Mouse (Mus musculus) urinary bladder, postnatal 14 days (tissue): Measurements from ENCODE around the gene Btf3.

Source experiments
- DNase-seq: peaks from one replicate; pipeline ENCODE4 v3.0.0; 2021; ENCODE audit warnings: low spot score

Gene Btf3

DNA sequence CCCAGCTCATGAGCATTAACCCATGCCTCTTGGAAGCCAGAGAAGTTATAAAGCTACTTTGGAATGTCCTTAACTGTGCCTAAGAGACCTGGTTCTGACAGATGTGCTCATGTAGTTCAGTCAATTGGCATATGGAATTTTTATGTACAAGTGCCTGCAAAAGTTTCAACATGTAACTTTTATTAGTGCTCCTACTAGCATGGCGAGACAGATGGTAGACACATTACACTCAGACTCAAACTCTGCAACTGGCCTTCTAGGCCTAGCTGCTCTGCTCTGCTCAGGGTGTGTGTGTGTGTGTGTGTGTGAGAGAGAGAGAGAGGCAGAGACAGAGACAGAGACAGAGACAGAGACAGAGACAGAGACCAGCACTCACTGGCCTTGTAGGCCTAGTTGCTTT lies 19.4 kb upstream of the Btf3 start:
- no peak for DNase-seq

DNA sequence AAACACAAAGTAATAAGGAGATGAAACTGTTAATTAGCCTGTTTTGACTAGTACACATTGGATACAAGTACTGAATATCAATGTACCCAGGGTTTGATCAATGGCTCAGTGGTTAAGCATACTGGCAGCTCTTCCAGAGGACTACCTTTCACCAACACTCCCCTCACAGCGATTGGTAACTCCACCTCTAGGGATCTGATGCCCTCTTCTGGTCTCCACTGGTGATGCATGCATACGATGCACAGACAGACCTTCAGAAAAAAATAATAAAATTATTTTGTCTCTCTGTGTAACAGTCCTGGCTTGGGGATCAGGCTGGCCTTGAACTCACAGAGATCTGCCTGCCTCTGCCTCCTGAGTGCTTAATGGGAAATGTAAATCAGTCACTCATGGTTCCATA lies 15.3 kb upstream of the Btf3 start:
- DNase-seq, result peak; percentile 36

GRCm38 (mm10) chr13:98325034-98325433 lies 8.2 kb upstream of the Btf3 start:
- DNase-seq, result no peak

DNA sequence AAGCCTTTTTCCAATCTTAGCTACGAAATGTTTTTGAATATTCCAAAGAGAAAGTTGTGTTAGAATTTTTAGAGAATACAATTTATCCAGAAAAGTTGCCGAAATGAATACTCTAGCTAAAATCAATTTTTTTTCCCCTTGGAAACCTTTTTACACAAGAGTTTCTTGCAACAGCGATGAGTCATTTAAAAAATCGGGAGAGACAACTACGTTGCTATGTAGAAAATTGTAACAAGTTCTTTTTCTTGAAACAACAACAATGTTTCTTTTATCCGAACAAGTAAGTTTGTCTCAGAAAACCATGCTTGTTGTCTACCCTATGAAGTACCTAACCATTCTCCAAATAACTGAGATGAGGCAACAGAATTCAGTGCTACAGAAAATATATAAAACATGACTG lies 1.1 kb upstream of the Btf3 start:
- no peak for DNase-seq

DNA sequence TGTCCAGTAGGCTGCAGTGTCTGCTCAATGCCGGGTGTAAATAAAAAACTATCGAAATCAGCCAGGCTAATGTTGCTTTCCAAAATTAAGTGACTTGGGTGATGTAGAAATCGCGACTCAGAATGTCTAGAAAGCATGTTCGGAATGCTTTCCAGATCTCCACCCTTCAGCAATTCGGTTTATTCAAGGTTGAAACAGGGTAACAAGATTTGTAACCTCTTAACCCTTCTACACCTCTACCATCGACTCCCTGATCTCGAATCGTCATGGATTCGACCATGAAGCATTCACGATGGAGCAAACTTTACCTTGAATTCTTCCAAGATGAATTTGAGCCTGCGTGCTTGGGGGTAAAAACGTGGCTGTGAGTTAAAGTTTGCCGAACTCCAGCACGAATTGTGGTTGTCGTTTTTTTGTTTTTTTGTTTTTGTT lies 456 bp upstream of the Btf3 start:
- no peak for DNase-seq

- DNase-seq, result no peak
Observed at GRCm38 (mm10) chr13:98316140-98316479, 696 bp downstream of the Btf3 start.

GRCm38 (mm10) chr13:98315124-98315523 lies 1.7 kb downstream of the Btf3 start:
- DNase-seq, result no peak

GRCm38 (mm10) chr13:98313631-98314030 lies 3.2 kb downstream of the Btf3 start:
- no peak for DNase-seq

GRCm38 (mm10) chr13:98311597-98311996 lies 5.2 kb downstream of the Btf3 start:
- DNase-seq, result no peak

- DNase-seq, result no peak
Observed at GRCm38 (mm10) chr13:98308724-98309123, 8.1 kb downstream of the Btf3 start.

DNA sequence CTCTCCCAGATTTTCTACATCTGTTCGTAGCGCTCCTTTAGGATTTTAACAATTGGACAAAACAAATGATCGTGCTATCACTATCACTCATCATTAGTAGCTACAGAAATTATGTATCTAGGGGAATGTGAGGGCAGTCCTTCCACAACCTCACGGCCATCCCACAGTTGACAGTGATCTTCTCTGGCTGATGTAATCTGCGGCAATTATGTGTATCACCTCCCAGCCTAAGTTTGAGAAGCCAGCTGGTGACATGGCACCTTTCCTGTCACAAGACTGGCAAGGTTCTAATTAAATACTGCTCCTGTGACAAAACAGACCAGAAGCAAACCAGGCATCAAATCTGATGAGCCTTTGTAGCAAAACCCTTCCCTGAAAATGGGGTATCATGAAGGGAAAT lies 8.8 kb downstream of the Btf3 start:
- DNase-seq, result no peak

GRCm38 (mm10) chr13:98306852-98307475 lies 9.8 kb downstream of the Btf3 start:
- DNase-seq, result no peak

DNA sequence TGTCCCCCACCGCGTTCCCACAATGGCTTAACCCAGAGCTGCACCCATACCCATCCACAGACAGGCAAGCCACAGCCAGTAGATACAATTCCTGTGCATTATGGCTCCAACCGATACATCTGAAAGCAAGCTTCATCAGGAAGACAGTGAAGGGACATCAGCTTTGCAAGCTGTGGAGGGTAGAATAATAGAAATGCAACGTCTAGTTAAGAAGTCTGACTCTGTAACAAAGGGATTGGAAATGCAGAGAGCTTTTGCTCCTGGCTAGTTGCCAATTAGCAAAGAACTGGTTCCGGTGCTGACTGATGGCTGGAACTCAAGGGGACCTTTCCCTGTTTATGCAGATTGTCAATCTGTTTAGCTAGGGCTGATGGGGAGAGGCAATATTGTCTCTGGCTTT lies 10.4 kb downstream of the Btf3 start:
- DNase-seq, result no peak

DNA sequence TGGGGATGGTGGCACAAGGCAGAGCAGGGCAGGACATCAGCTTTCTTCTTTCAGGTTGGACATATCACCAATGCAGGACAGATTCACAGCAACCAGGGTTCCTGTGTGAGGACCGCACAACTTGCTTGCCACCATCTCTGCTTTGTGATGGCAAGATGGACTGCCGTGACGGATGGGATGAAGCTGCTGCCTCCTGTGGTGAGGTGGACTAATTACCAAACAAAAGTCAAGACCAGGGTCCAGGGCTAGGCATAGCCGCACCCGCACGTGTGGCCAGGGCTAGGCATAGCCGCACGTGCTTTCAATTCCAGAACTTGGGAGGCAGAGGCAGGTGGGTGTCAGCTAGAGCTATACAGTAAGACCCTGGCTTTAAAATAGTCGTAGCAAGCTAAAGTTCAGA lies 11.5 kb downstream of the Btf3 start:
- no peak for DNase-seq

DNA sequence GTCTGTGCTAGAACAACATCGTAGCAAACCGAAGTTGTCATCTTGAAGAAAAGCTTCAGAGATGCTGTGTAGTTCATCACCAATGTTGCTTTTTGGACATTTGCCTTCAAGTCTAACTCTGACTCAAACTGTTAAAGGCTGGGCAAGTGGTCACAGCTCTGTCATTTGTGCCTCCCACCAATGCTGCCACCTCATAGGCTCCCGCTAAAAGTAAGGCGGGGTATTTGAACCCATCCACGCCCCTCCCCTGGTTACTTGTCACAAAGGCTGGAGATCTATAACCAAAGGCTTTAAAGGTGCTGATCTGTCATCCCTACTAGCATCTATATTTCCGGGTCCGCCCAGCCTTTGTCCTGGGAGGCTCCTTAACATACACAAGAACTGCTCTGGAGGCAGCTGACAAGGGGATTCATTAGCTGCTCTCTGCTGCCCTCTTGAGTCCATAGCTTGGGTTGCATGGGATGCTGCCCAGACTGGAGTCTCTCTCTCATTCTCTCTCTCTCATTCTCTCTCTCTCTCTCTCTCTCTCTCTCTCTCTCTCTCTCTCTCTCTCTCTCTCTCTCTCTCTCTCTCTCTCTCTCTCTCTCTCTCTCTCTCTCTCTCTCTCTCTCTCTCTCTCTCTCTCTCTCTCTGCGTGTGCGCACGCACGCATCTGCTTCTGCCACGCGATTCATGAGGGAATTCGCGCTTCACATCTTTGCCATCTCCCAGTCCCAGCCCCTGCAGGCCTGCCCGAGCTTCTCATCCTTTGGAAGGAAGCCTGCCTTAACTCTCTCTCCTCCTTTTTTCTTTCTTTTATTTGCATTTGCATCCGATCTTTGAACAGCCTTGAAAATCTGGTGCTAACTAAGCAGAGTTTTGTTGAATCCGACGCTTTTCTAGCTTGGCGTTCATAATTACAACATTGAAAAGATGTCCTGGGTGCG lies 17.7 kb downstream of the Btf3 start:
- peak; percentile 79 for DNase-seq

DNA sequence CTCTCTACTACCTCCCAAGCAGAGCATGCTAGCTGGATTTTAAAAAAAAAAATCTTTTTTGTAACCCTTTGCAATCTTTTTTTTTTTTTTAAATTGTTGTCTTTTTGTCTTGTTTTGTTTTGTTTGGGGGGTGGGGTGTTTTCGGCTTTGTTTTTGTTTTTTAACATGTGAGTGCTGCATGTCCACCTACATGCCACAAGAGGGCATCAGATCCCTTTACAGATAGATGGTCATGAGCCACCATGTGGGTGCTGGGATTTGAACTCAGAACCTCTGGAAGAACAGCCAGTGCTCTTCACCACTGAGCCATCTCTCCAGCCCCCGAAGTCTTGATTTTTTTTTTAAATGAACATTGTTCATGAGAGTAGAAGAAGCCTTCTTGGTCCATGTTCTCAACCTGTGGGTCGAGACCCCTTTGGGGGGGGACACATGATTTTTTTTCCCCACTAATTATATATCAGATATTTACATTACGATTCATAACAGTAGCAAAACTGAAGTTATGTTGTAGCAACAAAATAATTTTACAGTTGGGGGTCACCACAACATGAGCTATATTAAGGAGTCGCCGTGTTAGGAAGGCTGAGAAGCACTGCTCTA lies 18.8 kb downstream of the Btf3 start:
- DNase-seq, result no peak

DNA sequence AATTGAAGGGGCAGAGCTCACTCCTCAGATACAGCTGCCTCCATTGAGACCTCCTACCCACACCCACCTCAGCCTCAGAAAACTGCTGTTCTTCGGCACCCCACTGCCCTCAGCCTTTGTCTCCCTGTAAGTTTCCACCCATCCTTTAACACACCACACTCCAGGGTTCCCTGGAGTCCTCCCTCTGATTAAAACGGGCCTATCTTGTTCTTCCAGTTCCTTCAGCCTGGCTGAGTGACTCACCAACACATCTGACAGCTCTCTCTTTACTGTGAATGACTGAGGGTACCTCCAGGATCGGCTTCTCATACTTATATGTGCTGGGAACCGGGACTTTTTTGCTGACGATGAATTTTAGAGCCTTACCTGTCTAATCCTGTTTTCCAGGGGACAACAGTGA lies 20.7 kb downstream of the Btf3 start:
- DNase-seq, result peak; percentile 58

GRCm38 (mm10) chr13:98291712-98292111 lies 25.1 kb downstream of the Btf3 start:
- no peak for DNase-seq

- DNase-seq, result no peak
Observed at GRCm38 (mm10) chr13:98290719-98291118, 26.1 kb downstream of the Btf3 start.

DNA sequence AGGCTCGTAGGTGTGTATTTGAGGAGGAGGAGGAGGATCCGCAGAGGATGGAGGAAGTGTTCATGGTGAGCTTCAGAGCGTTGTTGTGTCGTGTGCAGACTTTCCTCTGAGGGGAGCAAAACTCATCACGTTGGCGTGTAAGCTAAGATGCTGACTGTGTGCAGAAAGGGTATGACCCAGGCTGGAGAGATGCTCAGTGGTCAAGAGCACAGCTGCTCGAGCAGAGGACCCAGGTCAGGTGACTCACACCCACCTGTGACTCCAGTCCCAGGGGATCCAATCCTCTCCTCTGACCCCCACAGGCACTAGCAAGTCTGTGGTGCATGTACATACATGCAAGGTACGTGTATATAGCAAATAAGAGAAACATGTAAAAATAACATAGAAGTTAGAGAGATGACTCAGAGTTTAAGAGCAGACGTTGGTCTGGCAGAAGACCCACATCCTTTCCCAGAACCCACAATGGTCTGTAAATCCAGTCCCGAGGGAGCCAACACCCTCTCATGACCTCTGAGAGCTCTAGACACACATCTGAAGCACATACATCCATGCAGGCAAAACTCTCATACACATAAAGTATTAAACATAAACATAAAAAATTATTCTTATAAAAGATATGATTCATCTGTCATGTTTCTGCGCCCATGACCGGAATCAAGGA lies 35.7 kb downstream of the Btf3 start:
- no peak for DNase-seq

- no peak for DNase-seq
Observed at GRCm38 (mm10) chr13:98279686-98280085, 37.1 kb downstream of the Btf3 start, which contains the start of gene Gm21976. Gene Gm21976, plus strand, starts transcription at chr13:98279887.

DNA sequence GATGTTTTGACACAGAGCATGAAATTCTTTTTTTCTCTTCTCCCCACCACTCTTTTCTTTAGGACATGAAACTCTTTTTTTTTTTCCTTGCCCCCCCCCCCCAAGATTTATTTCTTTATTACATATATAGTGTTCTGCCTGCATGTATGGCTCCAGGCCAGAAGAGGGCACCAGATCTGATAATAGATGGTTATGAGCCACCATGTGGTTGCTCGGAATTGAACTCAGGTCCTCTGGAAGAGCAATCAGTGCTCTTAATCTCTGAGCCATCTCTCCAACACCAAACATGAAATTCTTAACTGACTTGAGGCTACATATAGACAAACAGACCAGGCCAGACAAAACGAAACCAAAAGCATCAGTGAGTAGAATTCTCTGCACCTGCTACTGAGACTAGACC lies 39.3 kb downstream of the Btf3 start:
- no peak for DNase-seq

DNA sequence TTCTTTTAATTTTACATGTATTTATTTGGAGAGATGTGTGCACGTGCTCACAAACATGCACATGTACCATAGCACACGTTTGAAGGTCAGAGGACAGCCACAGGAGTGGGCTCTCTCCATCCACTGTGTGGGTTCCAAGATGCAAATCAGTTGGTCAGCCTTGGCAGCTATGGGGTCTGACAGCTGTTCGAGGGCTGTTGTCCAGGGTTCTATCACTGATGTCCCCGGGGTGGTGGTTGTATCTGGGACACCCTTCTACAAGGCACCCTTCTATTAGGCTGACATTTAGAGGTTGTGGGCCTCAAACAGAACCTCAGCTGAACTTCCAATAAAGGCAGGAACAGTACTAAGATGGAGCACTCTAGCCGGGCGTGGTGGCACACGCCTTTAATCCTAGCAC lies 40.6 kb downstream of the Btf3 start:
- no peak for DNase-seq
